Mouse (Mus musculus): Measurements from ENCODE around the gene Ier5l. TPM values are rescaled to one million over a fixed set of nuclear protein-coding genes. Genes with fewer than 3 reads are reported as not detected.
A peak's percentile ranks its signal among the peaks of the same experiment; 100 is the strongest.

Ier5l gene
- polyA plus RNA-seq, 1 experiment from 2014 or later = 2.9 TPM

- no peak for ATAC-seq (ENCODE audit: low FRiP score, low read depth)
- H3K4me1 ChIP-seq (replicated peaks) = peaks cover 49% of the 10 kb centered on the region
- no peaks in the 10 kb centered on the region for H3K36me3 ChIP-seq
- no peak overlapping the region for H3K9ac ChIP-seq
- H3K4me3 ChIP-seq = no peak overlapping the region
- 83% methylated on average over 4 of the region's 4 CpGs for WGBS
- no peak overlapping the region for H3K4me2 ChIP-seq
- H3K27ac ChIP-seq (replicated peaks) = no peak overlapping the region
- no peaks in the 10 kb centered on the region for H3K27me3 ChIP-seq
- no peaks in the 10 kb centered on the region for H3K9me3 ChIP-seq
Observed at GRCm38 (mm10) chr2:30466787-30467186, 7.2 kb downstream of the Ier5l start.

DNA sequence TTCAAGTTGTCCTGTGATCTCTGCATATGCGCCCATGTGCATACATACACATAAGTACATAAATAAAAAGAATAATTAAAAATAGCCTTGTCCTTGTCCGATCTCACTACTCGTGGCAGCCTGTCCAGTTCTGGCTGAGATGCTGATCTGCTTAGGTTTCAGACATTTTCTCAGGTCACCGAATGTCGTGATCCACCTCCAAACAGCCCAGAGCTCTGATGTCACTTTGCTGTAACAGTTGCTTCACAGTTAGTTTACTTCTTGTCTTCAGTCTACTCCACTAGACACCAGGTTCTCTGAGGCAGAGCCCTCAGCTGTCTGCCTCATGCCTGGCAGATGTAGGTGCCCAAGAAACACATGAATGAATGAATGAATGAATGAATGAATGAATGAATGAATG lies 9.6 kb downstream of the Ier5l start:
- H3K27ac ChIP-seq (replicated peaks) = no peak overlapping the region
- no peaks in the 10 kb centered on the region for H3K36me3 ChIP-seq
- no peak for ATAC-seq (ENCODE audit: low FRiP score, low read depth)
- H3K27me3 ChIP-seq = no peaks in the 10 kb centered on the region
- H3K4me2 ChIP-seq = peak overlapping the region; percentile 51
- no peak overlapping the region for H3K9ac ChIP-seq
- H3K4me3 ChIP-seq = no peak overlapping the region
- no peaks in the 10 kb centered on the region for H3K9me3 ChIP-seq
- 71% methylated on average over 5 of the region's 5 CpGs for WGBS
- peaks cover 29% of the 10 kb centered on the region for H3K4me1 ChIP-seq (replicated peaks)

- WGBS = 4% methylated on average over 9 of the region's 9 CpGs
- Histone ChIP-seq H3K4me2 (peak overlapping the region; percentile 51), H3K9me3 (no peaks in the 10 kb centered on the region), H3K4me3 (peak overlapping the region; percentile 13), H3K27ac (replicated peaks) (peak overlapping the region; percentile 46), H3K4me1 (replicated peaks) (peaks cover 25% of the 10 kb centered on the region), H3K9ac (peak overlapping the region; percentile 1; the same call in 1 of the 2 replicates), H3K36me3 (no peaks in the 10 kb centered on the region), H3K27me3 (no peaks in the 10 kb centered on the region)
- peak; percentile 81 for ATAC-seq (ENCODE audit: low FRiP score, low read depth)
Observed at GRCm38 (mm10) chr2:30463904-30464330, 10.1 kb downstream of the Ier5l start.

DNA sequence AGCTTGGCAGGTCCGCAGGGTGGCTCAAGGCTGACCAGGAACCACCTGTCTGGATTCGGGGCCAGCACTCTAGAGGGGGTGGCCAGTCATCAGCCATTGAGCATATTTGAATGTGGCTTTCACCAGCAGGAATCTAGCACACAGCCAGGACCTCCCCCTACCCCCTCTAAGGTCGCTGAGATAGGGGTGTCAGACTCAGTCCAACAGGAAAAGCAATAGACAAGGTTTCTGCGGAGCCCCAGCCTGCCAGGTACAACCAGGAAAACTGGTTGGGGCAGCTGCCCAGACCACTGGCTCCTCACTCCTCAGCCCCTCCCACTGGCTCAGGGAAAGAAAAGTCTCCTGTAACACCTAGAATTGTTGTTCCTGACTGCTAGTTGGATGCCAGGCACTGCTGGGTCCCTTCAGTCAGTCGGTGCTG lies 10.7 kb downstream of the Ier5l start:
- Histone ChIP-seq H3K36me3 (no peaks in the 10 kb centered on the region), H3K9ac (peak overlapping the region; percentile 1; the same call in 1 of the 2 replicates), H3K9me3 (no peaks in the 10 kb centered on the region), H3K27ac (replicated peaks) (peak overlapping the region; percentile 46), H3K4me3 (no peak overlapping the region), H3K27me3 (no peaks in the 10 kb centered on the region), H3K4me2 (peak overlapping the region; percentile 51), H3K4me1 (replicated peaks) (peaks cover 19% of the 10 kb centered on the region)
- no peak; the same call in 1 of the 2 replicates for ATAC-seq (ENCODE audit: low FRiP score, low read depth)
- WGBS = 31% methylated on average over 5 of the region's 5 CpGs

GRCm38 (mm10) chr2:30459241-30459640 lies 14.8 kb downstream of the Ier5l start:
- no peak overlapping the region for H3K4me3 ChIP-seq
- no peak overlapping the region for H3K27ac ChIP-seq (replicated peaks)
- no peak for ATAC-seq (ENCODE audit: low FRiP score, low read depth)
- no peaks in the 10 kb centered on the region for H3K36me3 ChIP-seq
- H3K4me1 ChIP-seq (replicated peaks) = peaks cover 16% of the 10 kb centered on the region
- 92% methylated on average over 6 of the region's 6 CpGs for WGBS
- H3K9me3 ChIP-seq = no peaks in the 10 kb centered on the region
- no peaks in the 10 kb centered on the region for H3K27me3 ChIP-seq
- H3K9ac ChIP-seq = no peak overlapping the region
- H3K4me2 ChIP-seq = no peak overlapping the region

GRCm38 (mm10) chr2:30458349-30458748 lies 15.7 kb downstream of the Ier5l start:
- Histone ChIP-seq H3K4me3 (no peak overlapping the region), H3K36me3 (no peaks in the 10 kb centered on the region)

DNA sequence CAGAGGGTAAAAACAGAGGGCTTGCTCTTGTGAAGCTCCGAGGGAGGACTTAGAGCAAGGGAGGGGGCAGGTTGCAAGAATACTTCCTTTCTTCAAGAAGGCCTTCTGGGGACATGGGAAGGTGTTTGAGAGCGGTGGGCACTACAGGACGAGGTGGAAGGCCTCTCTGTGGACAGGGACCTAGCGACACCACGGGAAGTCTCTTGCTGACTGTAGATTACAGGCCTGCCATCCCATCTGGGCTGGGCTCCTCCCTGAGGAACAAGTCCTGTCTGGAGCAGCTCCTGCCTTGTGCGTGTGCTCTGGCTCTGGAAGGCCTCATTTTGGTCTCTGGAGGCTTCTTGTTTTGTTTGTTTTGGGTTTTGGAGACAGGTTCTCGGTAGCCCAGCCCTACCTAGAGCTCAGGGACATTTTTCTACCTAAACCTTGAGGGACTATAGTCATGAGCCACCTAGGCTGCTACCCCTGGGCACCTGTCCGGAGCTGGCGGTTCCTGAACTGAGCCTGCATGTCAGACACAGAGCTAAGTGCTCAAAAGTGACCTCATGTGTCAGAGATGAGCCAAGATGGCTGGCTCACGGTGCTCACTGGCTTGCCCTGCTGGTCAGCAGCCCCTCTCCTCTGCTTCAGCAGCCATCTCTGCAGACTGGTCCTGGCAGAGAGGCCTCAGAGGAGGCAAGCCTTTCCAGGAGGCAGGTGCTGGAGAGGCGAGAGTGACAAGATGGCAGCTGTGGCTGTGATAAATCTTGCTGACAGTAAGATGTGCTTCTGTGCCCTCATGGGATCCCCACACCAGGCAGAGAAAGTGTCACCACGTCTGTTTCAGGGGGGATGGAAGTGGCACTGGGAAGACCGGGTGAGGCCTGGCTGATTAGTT lies 17.7 kb downstream of the Ier5l start:
- H3K9ac ChIP-seq = no peak overlapping the region
- no peak overlapping the region for H3K4me2 ChIP-seq
- no peaks in the 10 kb centered on the region for H3K36me3 ChIP-seq
- peaks cover 5% of the 10 kb centered on the region; the same call in 1 of the 2 replicates for H3K4me1 ChIP-seq (replicated peaks)
- H3K27me3 ChIP-seq = no peaks in the 10 kb centered on the region
- no peak overlapping the region for H3K27ac ChIP-seq (replicated peaks)
- 65% methylated on average over 13 of the region's 13 CpGs for WGBS
- ATAC-seq (ENCODE audit: low FRiP score, low read depth) = no peak
- no peak overlapping the region for H3K4me3 ChIP-seq
- no peaks in the 10 kb centered on the region for H3K9me3 ChIP-seq

More at GRCm38 (mm10) chr2:30458349-30458748, 15.7 kb downstream of the Ier5l start:
- Histone ChIP-seq H3K4me1 (replicated peaks) (peaks cover 8% of the 10 kb centered on the region), H3K27ac (replicated peaks) (no peak overlapping the region), H3K27me3 (no peaks in the 10 kb centered on the region), H3K9me3 (no peaks in the 10 kb centered on the region), H3K4me2 (no peak overlapping the region), H3K9ac (no peak overlapping the region)
- WGBS = 86% methylated on average over 6 of the region's 6 CpGs
- no peak for ATAC-seq (ENCODE audit: low FRiP score, low read depth)

DNA sequence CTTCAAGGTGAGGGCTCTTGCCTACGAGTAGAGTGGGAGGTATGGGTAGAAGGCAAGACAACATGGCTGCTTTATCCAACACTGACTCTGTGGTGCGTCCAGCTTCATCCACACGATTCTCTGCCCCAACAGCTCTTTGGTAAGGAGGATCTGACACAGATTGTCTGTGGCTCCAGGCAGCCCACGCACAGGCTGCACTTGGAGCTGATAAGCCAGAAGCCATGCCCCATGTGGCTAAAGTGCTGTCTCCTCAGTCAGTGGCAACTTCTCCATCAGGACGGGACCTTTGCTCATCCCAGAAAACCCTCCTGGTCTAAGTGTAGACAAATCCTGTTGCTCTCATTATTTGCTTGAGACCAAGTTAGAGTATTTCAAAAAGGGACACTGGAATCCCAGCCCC lies 19.4 kb downstream of the Ier5l start:
- WGBS = 86% methylated on average over 5 of the region's 5 CpGs
- Histone ChIP-seq H3K4me1 (replicated peaks) (peaks cover 5% of the 10 kb centered on the region; the same call in 1 of the 2 replicates), H3K4me3 (no peak overlapping the region), H3K27me3 (no peaks in the 10 kb centered on the region), H3K36me3 (peaks cover 5% of the 10 kb centered on the region), H3K4me2 (no peak overlapping the region), H3K9me3 (no peaks in the 10 kb centered on the region), H3K9ac (no peak overlapping the region), H3K27ac (replicated peaks) (no peak overlapping the region)
- no peak for ATAC-seq (ENCODE audit: low FRiP score, low read depth)

DNA sequence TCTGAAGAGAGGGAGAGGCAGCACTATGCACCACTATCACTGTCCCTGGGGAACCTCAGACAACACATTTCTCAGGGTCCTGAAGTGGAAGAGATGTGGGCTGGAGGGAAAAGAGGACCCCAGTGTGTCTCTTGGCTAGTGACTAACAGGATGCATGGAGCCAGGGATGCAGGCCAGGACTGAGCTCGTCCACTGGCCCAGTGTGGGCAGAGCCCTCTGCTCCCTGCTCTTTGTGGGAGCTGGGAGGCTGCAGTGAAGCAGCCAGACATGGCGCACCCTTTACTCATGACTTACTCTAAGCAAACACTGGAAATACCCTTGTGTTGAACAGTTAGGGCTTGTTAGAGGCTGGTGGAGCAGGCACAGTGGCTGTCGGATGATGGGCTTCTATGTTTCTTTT lies 20.4 kb downstream of the Ier5l start:
- Histone ChIP-seq H3K4me3 (no peak overlapping the region), H3K4me2 (no peak overlapping the region), H3K27me3 (no peaks in the 10 kb centered on the region), H3K9ac (no peak overlapping the region), H3K4me1 (replicated peaks) (peaks cover 5% of the 10 kb centered on the region; the same call in 1 of the 2 replicates), H3K36me3 (peaks cover 7% of the 10 kb centered on the region), H3K27ac (replicated peaks) (no peak overlapping the region), H3K9me3 (no peaks in the 10 kb centered on the region)
- ATAC-seq (ENCODE audit: low FRiP score, low read depth) = no peak
- 83% methylated on average over 3 of the region's 3 CpGs for whole genome bisulfite sequencing

DNA sequence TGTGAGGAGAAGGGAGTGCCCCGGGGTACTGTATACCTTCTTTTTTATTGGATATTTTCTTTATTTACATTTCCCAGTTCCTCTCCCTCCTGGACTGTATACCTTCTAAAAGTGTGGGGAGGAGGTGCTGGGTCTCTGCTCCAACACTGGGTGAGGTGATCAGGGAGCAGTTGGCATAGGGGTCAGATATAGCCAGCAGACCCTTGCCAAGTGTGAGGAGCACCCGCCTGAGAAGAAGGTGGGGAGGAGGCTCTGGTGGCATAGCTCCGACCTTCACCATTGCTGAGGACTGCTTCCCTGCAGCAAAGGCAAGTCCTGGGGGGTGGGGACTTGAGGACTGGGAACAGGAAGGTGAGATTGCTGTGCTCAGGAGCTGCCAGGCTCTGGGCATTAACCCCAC lies 22.5 kb downstream of the Ier5l start:
- no peaks in the 10 kb centered on the region for H3K27me3 ChIP-seq
- H3K27ac ChIP-seq (replicated peaks) = no peak overlapping the region
- peaks cover 11% of the 10 kb centered on the region for H3K36me3 ChIP-seq
- no peaks in the 10 kb centered on the region for H3K9me3 ChIP-seq
- 87% methylated on average over 3 of the region's 3 CpGs for WGBS
- H3K4me2 ChIP-seq = no peak overlapping the region
- ATAC-seq (ENCODE audit: low FRiP score, low read depth) = no peak
- no peak overlapping the region for H3K4me3 ChIP-seq
- peaks cover 3% of the 10 kb centered on the region; the same call in 1 of the 2 replicates for H3K4me1 ChIP-seq (replicated peaks)
- no peak overlapping the region for H3K9ac ChIP-seq

DNA sequence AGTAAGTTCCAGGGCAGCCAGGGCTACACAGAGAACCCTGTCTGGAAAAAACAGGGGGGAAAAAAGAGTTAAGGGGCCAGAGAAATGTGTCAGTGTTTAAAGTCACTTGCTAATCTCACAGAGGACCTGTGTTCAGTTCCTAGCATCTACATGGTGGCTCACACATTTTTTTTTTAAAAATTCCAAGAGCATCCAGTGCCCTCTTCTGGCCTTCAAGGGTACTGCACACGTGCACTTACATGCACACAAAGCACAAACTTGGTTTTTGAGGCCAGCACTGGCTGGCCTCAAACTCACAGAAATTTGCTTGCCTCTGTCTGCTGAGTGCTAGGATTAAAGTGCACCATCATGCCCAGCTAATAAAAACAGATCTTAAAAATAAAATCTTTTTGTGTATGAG lies 23.5 kb downstream of the Ier5l start:
- Histone ChIP-seq H3K9ac (no peak overlapping the region), H3K4me3 (no peak overlapping the region), H3K4me2 (no peak overlapping the region), H3K36me3 (peaks cover 11% of the 10 kb centered on the region), H3K9me3 (no peaks in the 10 kb centered on the region), H3K4me1 (replicated peaks) (no peaks in the 10 kb centered on the region), H3K27me3 (no peaks in the 10 kb centered on the region), H3K27ac (replicated peaks) (no peak overlapping the region)
- no peak for ATAC-seq (ENCODE audit: low FRiP score, low read depth)
- WGBS = 77% methylated on average over 1 of the region's 1 CpGs

- H3K4me2 ChIP-seq = no peak overlapping the region
- H3K27me3 ChIP-seq = no peaks in the 10 kb centered on the region
- H3K36me3 ChIP-seq = peaks cover 15% of the 10 kb centered on the region
- no peak overlapping the region for H3K4me3 ChIP-seq
- no peaks in the 10 kb centered on the region for H3K9me3 ChIP-seq
- no peak for ATAC-seq (ENCODE audit: low FRiP score, low read depth)
- H3K27ac ChIP-seq (replicated peaks) = no peak overlapping the region
- peaks cover 3% of the 10 kb centered on the region; the same call in 1 of the 2 replicates for H3K4me1 ChIP-seq (replicated peaks)
- no peak overlapping the region for H3K9ac ChIP-seq
- WGBS = 88% methylated on average over 7 of the region's 7 CpGs
Observed at GRCm38 (mm10) chr2:30448371-30448770, 25.6 kb downstream of the Ier5l start.

Measured in hindbrain, embryonic 15.5 days (tissue).